Mouse (Mus musculus) adrenal gland, adult 2 months (tissue): ENCODE data around the gene Pkdrej. TPM values are rescaled to one million over a fixed set of nuclear protein-coding genes. Genes with fewer than 3 reads are reported as not detected.

Experiments used
- DNase-seq: peaks from one replicate; pipeline ENCODE4 v3.0.0; 2021
- polyA plus RNA-seq: library from polyadenylated mRNA; depleted of rRNA; stranded (reverse); fragments of >200 nt; gene quantifications from 2 replicates; pipeline ENCODE4 v1.2.3, GENCODE M21; 2012; rRNA removed
- total RNA-seq, 2 experiments: library from RNA; stranded (reverse); gene quantifications; 2 replicates each; pipeline ENCODE4 v1.2.3; 2021

The Pkdrej gene
- total and polyA plus RNA-seq, 3 experiments = 0.08 to 0.69 (median 0.20) TPM

- DNase-seq = no peak
Observed at GRCm38 (mm10) chr15:85768991-85769390, 52.5 kb downstream of the Pkdrej start.

- DNase-seq = no peak
Observed at GRCm38 (mm10) chr15:85766677-85767076, 54.9 kb downstream of the Pkdrej start.

GRCm38 (mm10) chr15:85765022-85765421, 56.5 kb downstream of the Pkdrej start:
- DNase-seq = no peak

Other genes starting within 250 kb of the Pkdrej start
- 1 to 10 TPM in 1 of 2 experiments, under 1 TPM in 1; 0.86 to 1.2 TPM for gene Wnt7b, start 239.3 kb downstream of the Pkdrej start, total RNA-seq
- 1.0 and 1.1 TPM in 2 replicates for gene Wnt7b, start 239.3 kb downstream of the Pkdrej start, polyA plus RNA-seq
- 10 to 100 TPM; 37.2 to 48.9 TPM for gene Ppara, start 86.8 kb downstream of the Pkdrej start, total RNA-seq
- gene Ppara, start 86.8 kb downstream of the Pkdrej start, polyA plus RNA-seq = 6.3 and 8.5 TPM in 2 replicates
- gene Cdpf1, start 10.0 kb downstream of the Pkdrej start, total RNA-seq = 10 to 100 TPM; 22.5 to 23.5 TPM
- gene Cdpf1, start 10.0 kb downstream of the Pkdrej start, polyA plus RNA-seq = 55.7 and 56.0 TPM in 2 replicates
- gene Ttc38, start 10.6 kb upstream of the Pkdrej start, total RNA-seq = 10 to 100 TPM; 17.0 to 18.9 TPM
- 6.5 and 10.6 TPM in 2 replicates for gene Ttc38, start 10.6 kb upstream of the Pkdrej start, polyA plus RNA-seq
- gene Gtse1, start 38.0 kb upstream of the Pkdrej start, total RNA-seq = 1 to 10 TPM in 1 of 2 experiments, under 1 TPM in 1; 0.66 to 1.1 TPM
- 2.0 and 2.9 TPM in 2 replicates for gene Gtse1, start 38.0 kb upstream of the Pkdrej start, polyA plus RNA-seq
- 10 to 100 TPM; 19.8 to 27.6 TPM for gene Trmu, start 57.6 kb upstream of the Pkdrej start, total RNA-seq
- 9.8 and 16.1 TPM in 2 replicates for gene Trmu, start 57.6 kb upstream of the Pkdrej start, polyA plus RNA-seq
- 1 to 10 TPM; 4.7 to 7.7 TPM for gene Celsr1, start 212.0 kb upstream of the Pkdrej start, total RNA-seq
- gene Celsr1, start 212.0 kb upstream of the Pkdrej start, polyA plus RNA-seq = 1.2 and 1.8 TPM in 2 replicates
- gene Gramd4, start 236.0 kb upstream of the Pkdrej start, total RNA-seq = 10 to 100 TPM; 13.8 to 19.5 TPM
- gene Gramd4, start 236.0 kb upstream of the Pkdrej start, polyA plus RNA-seq = 10.5 and 11.3 TPM in 2 replicates